ENCODE assay signal across 8 mouse cellular contexts in genomic region chr11:82780983-82781903, GRCm38 (mm10). TPM values are rescaled to one million over a fixed set of nuclear protein-coding genes. Genes with fewer than 3 reads are reported as not detected.
DNase-seq lines count a peak whose midpoint lies in the region; ATAC-seq lines count a peak whose summit lies in the region.

TSS of gene Lig3 (plus strand) at chr11:82781108.

- H3K9ac ChIP-seq in heart, embryonic 13.5 days, result peak within 1 kb of the TSS; percentile 98
- H3K9ac ChIP-seq in liver, embryonic 12.5 days, result peak within 1 kb of the TSS; percentile 92
- H3K9ac ChIP-seq in stomach, embryonic 15.5 days, result peak within 1 kb of the TSS; percentile 87

- peak within 1 kb of the TSS; percentile 80 for H3K4me2 ChIP-seq in heart, embryonic 13.5 days
- H3K4me2 ChIP-seq in liver, embryonic 12.5 days, result peak within 1 kb of the TSS; percentile 77
- peak within 1 kb of the TSS; percentile 62 for H3K4me2 ChIP-seq in stomach, embryonic 15.5 days

- peak; percentile 97 for DNase-seq in CD4-positive, CD25-positive, alpha-beta regulatory T cell, adult 2 months (ENCODE audit: low read depth, low spot score)
- peak; percentile 14 for DNase-seq in fat pad, adult 2 months (ENCODE audit: extremely low read depth, low read depth, low spot score)
- peak; percentile 98 for DNase-seq in kidney, postnatal 10 days
- DNase-seq in natural killer cell, adult 2 months (ENCODE audit: low spot score in 2 of 2), result peak; percentile 90 to 92

- H3K4me3 ChIP-seq in brown adipose tissue, adult 24 weeks (ENCODE audit: insufficient read depth, low read depth, low read length), result peak within 1 kb of the TSS; percentile 98
- H3K4me3 ChIP-seq in heart, embryonic 13.5 days, result peak within 1 kb of the TSS; percentile 94
- H3K4me3 ChIP-seq in liver, embryonic 12.5 days, result peak within 1 kb of the TSS; percentile 94
- H3K4me3 ChIP-seq in stomach, embryonic 15.5 days (replicated peaks), result peak within 1 kb of the TSS; percentile 86

- under 1% methylated on average over 81 of the region's 90 CpGs for whole genome bisulfite sequencing in heart, embryonic 13.5 days
- WGBS in liver, embryonic 12.5 days (ENCODE audit: insufficient replicate concordance), result under 1% methylated on average over 88 of the region's 90 CpGs
- under 1% methylated on average over 64 of the region's 90 CpGs for WGBS in stomach, embryonic 15.5 days

- no peaks in the 10 kb centered on the region for H3K27me3 ChIP-seq in heart, embryonic 13.5 days (replicated peaks)
- H3K27me3 ChIP-seq in liver, embryonic 12.5 days (replicated peaks), result no peaks in the 10 kb centered on the region
- no peaks in the 10 kb centered on the region for H3K27me3 ChIP-seq in stomach, embryonic 15.5 days (replicated peaks)

- peaks cover 4% of the 10 kb centered on the region; the same call in 1 of the 2 replicates for H3K4me1 ChIP-seq in brown adipose tissue, adult 24 weeks (ENCODE audit: control insufficient read depth, insufficient read depth, insufficient read length, low read length)
- peaks cover 20% of the 10 kb centered on the region for H3K4me1 ChIP-seq in heart, embryonic 13.5 days
- peaks cover 37% of the 10 kb centered on the region for H3K4me1 ChIP-seq in liver, embryonic 12.5 days
- peaks cover 11% of the 10 kb centered on the region; the same call in 1 of the 2 replicates for H3K4me1 ChIP-seq in stomach, embryonic 15.5 days

- peak; percentile 95 for ATAC-seq in heart, embryonic 13.5 days (ENCODE audit: extremely low read depth, insufficient number of reproducible peaks, low FRiP score, low TSS enrichment)
- peak; percentile 93 for ATAC-seq in liver, embryonic 12.5 days
- ATAC-seq in stomach, embryonic 15.5 days (ENCODE audit: insufficient read depth, low FRiP score, low read depth), result peak; percentile 92

- peaks cover 32% of the 10 kb centered on the region for H3K36me3 ChIP-seq in heart, embryonic 13.5 days
- peaks cover 30% of the 10 kb centered on the region for H3K36me3 ChIP-seq in liver, embryonic 12.5 days
- H3K36me3 ChIP-seq in stomach, embryonic 15.5 days, result peaks cover 23% of the 10 kb centered on the region

- H3K9me3 ChIP-seq in heart, embryonic 13.5 days, result no peaks in the 10 kb centered on the region
- no peaks in the 10 kb centered on the region for H3K9me3 ChIP-seq in liver, embryonic 12.5 days (replicated peaks)
- H3K9me3 ChIP-seq in stomach, embryonic 15.5 days, result no peaks in the 10 kb centered on the region

- peak within 1 kb of the TSS; percentile 97 for H3K27ac ChIP-seq in brown adipose tissue, adult 24 weeks (replicated peaks; ENCODE audit: low read depth, low read length)
- peak within 1 kb of the TSS; percentile 98 for H3K27ac ChIP-seq in heart, embryonic 13.5 days (replicated peaks)
- H3K27ac ChIP-seq in liver, embryonic 12.5 days, result peak within 1 kb of the TSS; percentile 88
- peak within 1 kb of the TSS; percentile 97 for H3K27ac ChIP-seq in stomach, embryonic 15.5 days

RNA-seq across cellular contexts. Expression of gene Lig3, which starts in this region (rescaled TPM):
- polyA plus RNA-seq in brown adipose tissue, adult 24 weeks (2012; ENCODE audit: insufficient read depth, insufficient read length, missing spikeins), result 3.7 and 5.2 TPM in 2 replicates
- 18.6 and 21.1 TPM in 2 replicates for polyA plus RNA-seq in heart, embryonic 13.5 days (2015; fragmentation: Nextera tagmentation; extraction: Ambion mirVana)
- polyA plus RNA-seq in liver, embryonic 12.5 days (2016; fragmentation: Nextera tagmentation; extraction: Ambion mirVana), result 19.7 and 19.8 TPM in 2 replicates
- 22.9 and 25.5 TPM in 2 replicates for polyA plus RNA-seq in stomach, embryonic 15.5 days (2015; fragmentation: Nextera tagmentation; extraction: Ambion mirVana)

Comparison
In these comparisons a context has a peak if more than half of its experiments do, and no peak if none do; other contexts are left out.
1. Peak in every context shown above with its lines: DNase-seq, ATAC-seq, H3K4me3 ChIP-seq and H3K27ac ChIP-seq.
2. DNase-seq: peak in every context shown above with its lines; median percentile 98 in kidney, postnatal 10 days; 97 in CD4-positive, CD25-positive, alpha-beta regulatory T cell, adult 2 months; 91 in natural killer cell, adult 2 months; 14 in fat pad, adult 2 months.